Mouse (Mus musculus) adrenal gland, adult 18-20 months (tissue): Measurements from ENCODE around the gene Ccdc122. TPM values are rescaled to one million over a fixed set of nuclear protein-coding genes. Genes with fewer than 3 reads are reported as not detected.
"Not testable (repeated sequence)": the region's sequence is repeated elsewhere in the genome, so short reads cannot be mapped to it uniquely, and the experiment has no call there.

ENCODE experiments used
- DNase-seq, 2 experiments: peaks; one replicate each; pipeline ENCODE4 v3.0.0; 2021 to 2022; ENCODE audit warnings: low spot score in 2 of 2
- long read RNA-seq, 2 experiments: library from polyadenylated mRNA; stranded (forward); transcript quantifications; one replicate each; pipeline ENCODE4 v2.0.0; 2021
- total RNA-seq, 2 experiments: library from RNA; stranded (reverse); gene quantifications; 1 replicate in 1 of 2; 2 replicates in 1 of 2; pipeline ENCODE4 v1.2.3; 2021

The Ccdc122 gene
- 1 to 10 TPM; 4.6 to 5.7 TPM for total RNA-seq
- long read RNA-seq, experiment 1 = 0 reads
- long read RNA-seq, experiment 2, partial matches to known transcripts = 1 of 7 reads
- long read RNA-seq, experiment 2, other reads (novel, unspliced or antisense) = 2 of 7 reads

- peak; percentile 90 to 92 for DNase-seq
Measured at GRCm38 (mm10) chr14:77036226-77037046, at the start of gene Ccdc122, which contains the start of gene Lacc1. Gene Ccdc122 (plus strand): TSS chr14:77036772. Gene Lacc1 (minus strand): TSS chr14:77036904.

DNA sequence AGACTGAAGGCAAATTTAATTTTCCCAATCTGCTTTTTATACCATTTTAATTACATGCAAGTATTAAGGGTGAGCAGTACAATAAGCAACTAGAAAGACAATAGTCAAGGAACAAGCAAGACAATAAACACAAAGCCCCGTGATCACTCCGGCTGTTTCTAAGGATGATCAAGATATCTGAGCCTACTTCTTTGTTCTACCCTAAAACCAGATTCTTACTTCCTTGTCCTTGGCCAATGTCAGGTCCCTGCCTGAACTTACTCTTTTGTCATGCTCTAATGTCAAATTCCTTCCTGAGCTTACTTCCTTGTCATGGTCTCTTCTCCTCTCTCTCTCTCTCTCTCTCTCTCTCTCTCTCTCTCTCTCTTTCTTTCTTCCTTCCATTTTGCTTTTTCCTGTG lies 46.2 kb upstream of the Ccdc122 start:
- not testable (repeated sequence) for DNase-seq

- no peak for DNase-seq
Measured at GRCm38 (mm10) chr14:77004740-77005139, 31.8 kb upstream of the Ccdc122 start.

GRCm38 (mm10) chr14:77005566-77005965 lies 31.0 kb upstream of the Ccdc122 start:
- DNase-seq = no peak

GRCm38 (mm10) chr14:77008238-77008637 lies 28.3 kb upstream of the Ccdc122 start:
- DNase-seq = peak; percentile 66 to 69

DNA sequence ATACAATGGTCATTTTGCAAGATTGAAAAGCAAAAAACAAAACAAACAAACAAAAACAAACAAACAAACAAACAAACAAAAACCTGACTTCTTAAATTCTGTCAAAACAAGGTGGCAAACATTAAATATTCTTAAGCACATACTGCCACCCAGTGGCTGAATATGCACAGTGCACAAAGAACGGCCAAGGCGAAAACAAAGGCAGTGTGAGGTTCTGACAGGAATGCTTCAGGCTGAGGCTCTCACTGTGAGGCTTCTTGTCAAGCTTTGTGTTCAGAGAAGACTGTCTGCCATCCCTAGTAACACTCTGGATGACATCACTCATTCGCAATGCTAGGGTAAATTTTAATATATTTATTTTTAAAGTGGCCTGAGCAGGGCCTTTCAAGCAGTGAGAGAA lies 24.8 kb upstream of the Ccdc122 start:
- peak; percentile 67 to 69 for DNase-seq

DNA sequence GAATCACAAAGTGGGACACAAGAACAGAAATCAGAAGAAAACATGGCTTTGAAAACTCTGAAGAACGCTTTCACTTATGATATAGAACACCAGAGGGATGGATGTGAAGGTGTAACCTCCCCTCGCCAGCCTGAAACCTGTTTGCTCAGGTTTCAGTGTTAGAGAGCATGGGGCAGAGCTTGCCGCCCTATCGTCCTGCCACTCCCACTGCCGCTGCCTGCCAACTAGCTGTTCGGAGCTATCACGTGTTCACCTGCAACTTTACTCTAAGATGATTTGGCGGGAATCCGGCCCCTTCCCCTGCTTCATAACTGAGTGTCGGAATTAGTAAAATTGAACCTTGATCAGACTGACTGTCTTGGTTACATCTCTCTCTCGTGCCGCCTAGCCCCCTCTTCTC lies 19.8 kb upstream of the Ccdc122 start:
- DNase-seq = not testable (repeated sequence)

- DNase-seq = no peak
Measured at GRCm38 (mm10) chr14:77017211-77017610, 19.4 kb upstream of the Ccdc122 start.

GRCm38 (mm10) chr14:77024499-77024898 lies 12.1 kb upstream of the Ccdc122 start:
- no peak for DNase-seq

DNA sequence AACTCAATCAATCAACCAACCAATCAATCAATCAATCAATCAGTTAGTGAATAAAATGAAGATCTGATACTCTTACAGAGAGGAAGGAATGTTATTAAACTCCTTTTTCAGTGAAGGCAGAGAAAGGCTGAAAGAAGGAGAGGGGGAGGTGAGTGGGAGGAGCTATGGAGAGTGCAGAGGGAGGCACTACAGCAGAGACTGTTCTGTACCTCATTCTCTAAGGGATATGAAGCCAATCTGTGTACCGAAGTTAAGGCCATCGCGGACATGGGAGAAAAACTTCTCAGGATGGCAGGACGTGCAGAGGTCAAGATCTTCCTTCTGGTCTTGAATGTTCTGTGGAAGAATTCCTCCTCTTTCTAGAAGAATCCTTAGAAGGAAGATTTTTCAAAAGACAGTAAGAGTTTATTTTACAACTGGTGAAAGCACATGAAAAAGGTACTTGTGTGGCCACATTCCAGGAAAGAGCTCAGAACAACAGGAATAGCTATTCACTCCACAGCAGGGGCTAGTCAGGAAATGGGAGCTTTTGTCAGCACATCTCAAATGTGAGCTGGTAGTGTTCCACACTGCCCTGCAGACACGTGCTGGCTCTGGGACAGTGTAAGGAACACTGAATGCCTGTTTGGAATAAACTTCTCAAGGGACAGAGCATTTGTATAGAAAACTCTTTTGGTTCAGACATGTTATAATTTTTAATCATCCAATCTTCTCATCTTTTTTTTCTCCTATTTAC lies 7.1 kb upstream of the Ccdc122 start:
- no peak for DNase-seq

DNA sequence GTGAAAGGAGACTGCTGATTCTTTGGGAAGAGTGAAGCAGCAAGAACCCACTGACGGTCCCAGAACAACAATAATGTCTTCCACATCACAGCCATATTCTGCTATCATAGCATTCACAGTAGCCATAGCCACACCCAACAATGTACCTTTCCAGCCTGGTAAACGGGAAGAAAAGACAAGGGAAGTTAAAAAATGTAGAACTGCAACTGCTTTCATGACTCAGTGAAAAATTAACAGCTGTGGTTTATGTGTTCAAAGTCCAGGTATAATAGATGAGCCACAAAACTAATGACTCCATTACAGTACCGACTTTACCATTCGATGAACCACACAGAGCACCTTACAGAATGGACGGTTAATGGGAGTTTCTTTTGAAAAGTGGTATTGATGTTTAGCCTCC lies 5.8 kb upstream of the Ccdc122 start:
- DNase-seq = no peak

DNA sequence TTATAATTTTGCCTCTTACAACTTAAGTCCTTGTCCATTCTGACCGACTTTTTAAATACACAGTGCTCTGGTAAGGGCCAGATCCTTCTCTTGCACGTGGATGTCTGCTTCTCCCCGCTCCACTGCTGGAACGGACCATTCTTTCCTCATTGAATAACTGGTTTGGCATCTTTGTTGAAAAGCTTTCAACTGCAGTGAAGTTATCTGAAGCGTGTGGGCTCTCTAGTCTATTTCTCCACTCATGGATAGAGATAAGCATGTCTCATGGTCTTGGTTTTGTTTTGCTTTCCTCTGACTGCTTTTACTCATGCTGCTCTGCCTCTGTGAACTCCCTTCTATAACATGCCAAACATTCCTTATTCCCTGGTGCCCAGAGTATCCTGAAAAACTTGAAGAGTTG lies 4.1 kb upstream of the Ccdc122 start:
- DNase-seq = no peak

GRCm38 (mm10) chr14:77033391-77033790 lies 3.2 kb upstream of the Ccdc122 start:
- DNase-seq = no peak

GRCm38 (mm10) chr14:77034175-77034915 lies 2.2 kb upstream of the Ccdc122 start:
- DNase-seq = no peak

DNA sequence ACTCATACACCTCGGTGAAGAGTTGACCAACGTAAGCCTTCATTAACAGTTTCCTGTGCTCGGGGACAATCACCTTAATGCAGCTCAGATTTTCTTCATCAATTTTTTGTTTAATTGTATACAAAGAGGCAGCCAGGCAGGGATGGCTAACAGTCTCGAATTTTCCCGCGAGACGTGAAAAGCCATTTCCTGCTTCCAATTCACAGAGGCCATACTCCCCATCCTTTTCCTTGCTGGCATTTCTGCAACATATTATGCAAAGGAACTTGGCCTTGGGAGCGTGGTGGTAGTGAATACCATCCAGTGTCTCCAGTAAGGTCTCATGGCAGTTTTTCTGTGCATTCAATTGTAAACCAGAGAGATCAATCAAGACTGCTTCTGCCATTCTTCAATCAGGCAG lies 1.6 kb upstream of the Ccdc122 start:
- DNase-seq = no peak

DNA sequence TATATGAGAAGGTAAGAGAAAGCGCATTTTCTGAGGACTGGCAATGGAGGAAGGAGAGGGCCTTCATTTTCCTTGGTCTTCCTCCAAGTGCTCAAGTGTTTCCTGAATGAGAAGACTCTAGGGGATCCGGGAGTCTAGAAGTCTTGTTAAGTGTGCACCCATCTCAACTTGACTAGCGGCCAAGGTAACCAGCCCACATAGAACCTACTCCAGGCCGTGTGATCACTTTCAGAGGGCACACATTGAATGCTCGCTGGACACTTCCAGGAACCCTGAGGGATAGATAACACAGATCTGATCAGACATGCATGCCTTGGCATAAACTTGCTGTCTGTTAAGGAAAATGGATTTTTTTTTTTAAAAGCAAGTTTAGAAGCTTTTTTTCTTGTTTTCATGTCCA lies 758 bp downstream of the Ccdc122 start:
- no peak for DNase-seq

DNA sequence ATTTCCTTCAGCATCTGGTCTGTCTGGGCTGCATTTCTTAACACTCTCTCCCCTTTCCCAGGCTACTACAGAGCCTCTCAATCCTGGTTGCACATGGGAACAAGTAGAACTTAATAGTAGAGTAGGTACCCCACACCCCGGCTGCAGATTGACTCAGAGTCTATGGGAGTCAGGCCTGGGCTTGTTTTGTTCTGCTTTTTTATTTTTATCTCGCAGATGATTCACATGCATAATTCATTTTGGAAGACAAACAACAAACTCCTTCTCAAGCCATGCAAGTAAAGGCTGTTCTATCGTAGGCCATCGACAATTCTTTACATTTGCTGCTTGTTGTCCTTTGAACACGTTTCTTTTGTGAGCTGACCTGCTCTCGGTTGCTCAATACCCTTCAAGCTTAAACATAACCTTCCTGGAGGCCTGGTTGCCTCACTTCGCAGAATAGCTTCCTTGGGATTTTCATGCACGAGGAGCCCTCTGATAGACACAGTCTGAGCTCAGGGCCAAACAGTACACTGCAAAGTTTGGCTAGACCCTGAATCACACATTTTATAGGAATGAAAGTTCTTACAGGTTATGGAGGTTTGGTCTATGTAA lies 1.4 kb downstream of the Ccdc122 start:
- no peak for DNase-seq

- no peak for DNase-seq
Measured at GRCm38 (mm10) chr14:77053288-77053687, 16.7 kb downstream of the Ccdc122 start.

DNA sequence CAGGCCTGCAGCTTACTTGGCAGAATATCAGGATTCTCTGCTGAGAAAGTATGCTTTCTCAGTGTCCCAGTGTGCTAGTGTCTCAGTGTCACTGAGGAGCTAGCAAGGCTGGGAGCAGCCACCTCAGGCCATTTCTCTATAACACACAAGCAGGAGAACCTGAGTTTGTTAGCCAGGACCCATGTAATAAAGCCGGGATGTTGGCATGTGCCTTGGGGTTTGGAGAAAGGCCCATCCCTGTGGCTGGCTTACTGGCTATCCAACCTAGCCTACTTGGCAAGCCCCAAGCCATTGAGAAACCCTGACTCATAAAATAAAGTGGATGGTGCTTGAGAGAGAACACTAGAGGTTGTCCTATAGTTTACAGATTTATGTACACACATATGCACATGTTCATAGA lies 32.8 kb downstream of the Ccdc122 start:
- DNase-seq = no peak

DNA sequence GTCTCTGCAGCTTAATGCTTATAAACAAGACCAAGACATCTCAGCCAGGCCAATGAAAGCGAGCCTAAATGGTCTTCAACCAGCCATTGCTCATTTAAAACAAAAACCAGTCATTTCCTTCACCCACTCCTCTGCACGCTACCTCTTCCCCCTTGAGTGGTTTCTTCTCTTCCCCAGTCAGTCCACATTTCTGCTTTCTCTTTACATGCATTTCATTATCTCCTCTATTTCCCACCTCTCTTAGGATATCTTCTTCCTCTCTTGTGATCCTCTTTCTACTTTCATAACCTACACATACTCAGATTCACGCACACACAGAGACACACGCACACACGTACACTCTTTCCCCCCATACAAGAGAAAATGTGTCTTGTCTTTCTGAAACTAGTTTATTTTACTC lies 44.7 kb downstream of the Ccdc122 start:
- no peak for DNase-seq

- DNase-seq = no peak
Measured at GRCm38 (mm10) chr14:77100285-77100684, 63.7 kb downstream of the Ccdc122 start.
